17 mouse cellular contexts compared by ENCODE assay signal in the genomic region with DNA sequence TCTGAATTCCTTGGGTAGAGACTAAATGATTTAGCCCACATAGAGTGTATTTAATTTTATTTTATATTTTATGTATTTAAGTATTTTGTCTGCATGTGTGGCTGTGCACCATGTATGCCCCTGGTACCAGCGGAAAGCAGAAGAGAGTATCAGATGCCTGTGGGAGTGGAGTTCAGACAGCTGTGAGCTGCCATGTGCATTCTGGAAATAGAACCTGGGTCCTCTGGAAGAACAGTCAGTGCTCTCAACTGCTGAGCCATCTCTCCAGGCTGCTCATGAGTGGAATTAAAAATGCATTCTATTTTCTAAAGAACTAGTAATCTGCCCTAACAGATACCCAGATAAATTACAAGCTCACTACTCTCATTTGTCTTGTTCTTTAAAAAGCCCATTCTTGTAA.
"Had no signal": no experiment of that assay in that cellular context is flagged by ENCODE, and none has a peak within 500 bp of the region (broad histone marks: within the 10 kb centered on the region; RNA-seq: fewer than 3 reads in every experiment).

No protein-coding gene starts in this region.

- H3K27ac ChIP-seq: limb, embryonic 12.5 days; limb, embryonic 15.5 days; liver, embryonic 14.5 days; macrophage; stomach, embryonic 15.5 days had no signal

- H3K27me3 ChIP-seq: limb, embryonic 12.5 days; limb, embryonic 15.5 days; stomach, embryonic 15.5 days had no signal

- H3K4me3 ChIP-seq: limb, embryonic 12.5 days; limb, embryonic 15.5 days; stomach, embryonic 15.5 days had no signal

- H3K36me3 ChIP-seq: limb, embryonic 12.5 days; limb, embryonic 15.5 days; stomach, embryonic 15.5 days had no signal

- DNase-seq: kidney, adult 11 months; kidney, adult 9 months; kidney, postnatal 14 days; kidney, postnatal 4 days; left cerebral cortex, postnatal 4 days; liver, postnatal 0 days; lung, embryonic 14.5 days; midbrain, embryonic 14.5 days; right cerebral cortex, postnatal 14 days; spleen, adult 18-20 months; thymus, adult 18-20 months; thymus, postnatal 36 days had no signal
